Mouse (Mus musculus) erythroblast, embryonic 14.5 days (primary cell): ENCODE measurements at regions not wholly inside any gene's neighbourhood (a gene's known extent, or its start where the extent isn't known, plus 50 kb on each side); places are given as distances from the start of the nearest gene placed in this dataset.
"Not testable (repeated sequence)": the region's sequence is repeated elsewhere in the genome, so short reads cannot be mapped to it uniquely, and the experiment has no call there.

Experiments
- H3K27me3 ChIP-seq: 2 replicates; pipeline ENCODE4 v1.6.1; 2012; ENCODE audit warnings: inconsistent platforms; ENCODE audit not compliant: control insufficient read depth
- H3K36me3 ChIP-seq: 2 replicates; pipeline ENCODE4 v1.6.1; 2012; ENCODE audit warnings: mild to moderate bottlenecking, inconsistent platforms; ENCODE audit not compliant: control insufficient read depth
- H3K4me1 ChIP-seq: 2 replicates; pipeline ENCODE4 v1.6.1; 2012; ENCODE audit warnings: inconsistent platforms; ENCODE audit not compliant: control insufficient read depth
- H3K4me3 ChIP-seq: replicated peaks from 2 replicates; pipeline ENCODE3; 2012; ENCODE audit warnings: moderate library complexity, mild to moderate bottlenecking, inconsistent platforms
- H3K9me3 ChIP-seq: 2 replicates; pipeline ENCODE4 v1.6.1; 2012; ENCODE audit warnings: low read length, inconsistent platforms, mixed read lengths; ENCODE audit not compliant: control insufficient read depth
- GATA1 ChIP-seq: IDR thresholded peaks from 2 replicates; pipeline ENCODE4 v1.6.1; 2012; ENCODE audit warnings: low read length, inconsistent platforms, mixed read lengths
- TAL1 ChIP-seq: IDR thresholded peaks from 3 replicates; pipeline ENCODE4 v1.6.1; 2012; ENCODE audit warnings: low read length, inconsistent platforms, mixed read lengths

GRCm38 (mm10) chr5:134046086-134046485 lies 53.4 kb upstream of the Castor2 start:
- no peaks in the 10 kb centered on the region for H3K27me3 ChIP-seq
- H3K36me3 ChIP-seq: no peaks in the 10 kb centered on the region
- TF ChIP-seq TAL1 (no peak), GATA1 (no peak)
- peaks cover 23% of the 10 kb centered on the region for H3K9me3 ChIP-seq
- H3K4me3 ChIP-seq: no peak overlapping the region
- H3K4me1 ChIP-seq: no peaks in the 10 kb centered on the region

- H3K27me3 ChIP-seq, H3K36me3 ChIP-seq, H3K4me1 ChIP-seq, H3K4me3 ChIP-seq: not testable (repeated sequence)
- peaks cover 20% of the 10 kb centered on the region for H3K9me3 ChIP-seq
These were observed 56.6 kb upstream of the Castor2 start for GRCm38 (mm10) chr5:134042938-134043337.

GRCm38 (mm10) chr5:134027316-134027966 lies 72.1 kb upstream of the Castor2 start:
- H3K36me3 ChIP-seq: no peaks in the 10 kb centered on the region
- no peaks in the 10 kb centered on the region for H3K27me3 ChIP-seq
- peaks cover 12% of the 10 kb centered on the region for H3K9me3 ChIP-seq
- TF ChIP-seq GATA1 (no peak), TAL1 (no peak)
- no peaks in the 10 kb centered on the region for H3K4me1 ChIP-seq
- H3K4me3 ChIP-seq: no peak overlapping the region

- Histone ChIP-seq H3K27me3 (no peaks in the 10 kb centered on the region), H3K4me1 (no peaks in the 10 kb centered on the region), H3K4me3 (no peak overlapping the region), H3K36me3 (no peaks in the 10 kb centered on the region), H3K9me3 (no peaks in the 10 kb centered on the region; the same call in 1 of the 2 replicates)
- TF ChIP-seq TAL1 (no peak), GATA1 (no peak)
These were observed 79.7 kb upstream of the Castor2 start for GRCm38 (mm10) chr5:134019651-134020432.

- no peak overlapping the region for H3K4me3 ChIP-seq
- TF ChIP-seq TAL1 (no peak), GATA1 (no peak)
- no peaks in the 10 kb centered on the region for H3K36me3 ChIP-seq
- H3K4me1 ChIP-seq: no peaks in the 10 kb centered on the region
- H3K9me3 ChIP-seq: no peaks in the 10 kb centered on the region
- H3K27me3 ChIP-seq: no peaks in the 10 kb centered on the region
These were observed 85.0 kb upstream of the Castor2 start for GRCm38 (mm10) chr5:134014257-134015163.

GRCm38 (mm10) chr5:134013206-134013605 lies 86.3 kb upstream of the Castor2 start:
- Histone ChIP-seq H3K36me3 (no peaks in the 10 kb centered on the region), H3K9me3 (no peaks in the 10 kb centered on the region), H3K4me1 (no peaks in the 10 kb centered on the region), H3K4me3 (no peak overlapping the region), H3K27me3 (no peaks in the 10 kb centered on the region)
- TF ChIP-seq GATA1 (no peak), TAL1 (no peak)

- no peaks in the 10 kb centered on the region for H3K4me1 ChIP-seq
- TF ChIP-seq TAL1 (no peak), GATA1 (no peak)
- H3K36me3 ChIP-seq: no peaks in the 10 kb centered on the region
- H3K27me3 ChIP-seq: no peaks in the 10 kb centered on the region
- H3K4me3 ChIP-seq: no peak overlapping the region
- no peaks in the 10 kb centered on the region for H3K9me3 ChIP-seq
These were observed 89.7 kb upstream of the Castor2 start for GRCm38 (mm10) chr5:134009843-134010242.

GRCm38 (mm10) chr5:134007127-134007771 lies 92.3 kb upstream of the Castor2 start:
- Histone ChIP-seq H3K4me1 (no peaks in the 10 kb centered on the region), H3K36me3 (no peaks in the 10 kb centered on the region), H3K9me3 (no peaks in the 10 kb centered on the region), H3K4me3 (no peak overlapping the region), H3K27me3 (no peaks in the 10 kb centered on the region)
- TF ChIP-seq GATA1 (no peak), TAL1 (no peak)
